Mouse (Mus musculus) midbrain, embryonic 15.5 days (tissue): ENCODE measurements around the gene Clec18a. TPM values are rescaled to one million over a fixed set of nuclear protein-coding genes. Genes with fewer than 3 reads are reported as not detected.

Source experiments
- ATAC-seq: fragments of 200-750 bp; cut with Nextera tagmentation; replicated peaks from 2 replicates; pipeline ENCODE4 v1.8.0; 2017; ENCODE audit warnings: moderate TSS enrichment
- H3K27ac ChIP-seq: fragments of 300-500 bp; sonication (generic); 2 replicates; pipeline ENCODE4 v1.5.1; 2015; ENCODE audit warnings: mild to moderate bottlenecking, inconsistent platforms
- H3K27me3 ChIP-seq: fragments of 300-500 bp; sonication (generic); replicated peaks from 2 replicates; pipeline ENCODE4 v1.6.1; 2015; ENCODE audit warnings: inconsistent platforms
- H3K36me3 ChIP-seq: fragments of 300-500 bp; sonication (generic); replicated peaks from 2 replicates; pipeline ENCODE4 v1.6.1; 2015; ENCODE audit warnings: inconsistent platforms
- H3K4me1 ChIP-seq: fragments of 300-500 bp; sonication (generic); 2 replicates; pipeline ENCODE4 v1.6.1; 2015; ENCODE audit warnings: inconsistent platforms
- H3K4me2 ChIP-seq: fragments of 300-500 bp; sonication (generic); 2 replicates; pipeline ENCODE4 v1.6.1; 2015; ENCODE audit warnings: inconsistent platforms, mild to moderate bottlenecking, moderate library complexity
- H3K4me3 ChIP-seq: fragments of 300-500 bp; sonication (generic); 2 replicates; pipeline ENCODE4 v1.5.1; 2015; ENCODE audit warnings: mild to moderate bottlenecking, inconsistent platforms
- H3K9ac ChIP-seq: fragments of 300-500 bp; sonication (generic); 2 replicates; pipeline ENCODE4 v1.6.1; 2015; ENCODE audit warnings: mild to moderate bottlenecking, inconsistent platforms
- H3K9me3 ChIP-seq: fragments of 300-500 bp; sonication (generic); 2 replicates; pipeline ENCODE4 v1.6.1; 2016; ENCODE audit warnings: inconsistent platforms
- WGBS: fragments of 180-500 bp; shearing (Covaris S2); methylation state at CpG from one replicate; pipeline ENCODE4 v1.1.7; 2015; ENCODE audit warnings: mixed read lengths; 5-methylcytosine and 5-hydroxymethylcytosine counted together
- polyA plus RNA-seq: library from polyadenylated mRNA; unstranded; fragments of >200 nt; fragmentation: Nextera tagmentation; extraction: Ambion mirVana; gene quantifications from 2 replicates; pipeline ENCODE4 v1.2.1, GENCODE M21; 2015

Gene Clec18a
- polyA plus RNA-seq, 1 experiment from 2014 or later: 0.53 TPM

GRCm38 (mm10) chr8:111053827-111054518 lies 38.3 kb downstream of the Clec18a start:
- peaks cover 12% of the 10 kb centered on the region for H3K4me1 ChIP-seq
- no peak overlapping the region for H3K4me3 ChIP-seq
- H3K4me2 ChIP-seq: no peak overlapping the region
- 95% methylated on average over 12 of the region's 12 CpGs for WGBS
- H3K9me3 ChIP-seq: no peaks in the 10 kb centered on the region
- no peak for ATAC-seq
- H3K9ac ChIP-seq: no peak overlapping the region
- H3K27me3 ChIP-seq: no peaks in the 10 kb centered on the region
- no peak overlapping the region for H3K27ac ChIP-seq
- peaks cover 62% of the 10 kb centered on the region for H3K36me3 ChIP-seq

- Histone ChIP-seq H3K9ac (no peak overlapping the region), H3K4me1 (no peaks in the 10 kb centered on the region), H3K27me3 (no peaks in the 10 kb centered on the region), H3K9me3 (no peaks in the 10 kb centered on the region), H3K4me2 (no peak overlapping the region), H3K27ac (no peak overlapping the region), H3K4me3 (no peak overlapping the region), H3K36me3 (peaks cover 93% of the 10 kb centered on the region)
- ATAC-seq: no peak
- 95% methylated on average over 7 of the region's 7 CpGs for WGBS
These were observed 43.1 kb downstream of the Clec18a start for GRCm38 (mm10) chr8:111049106-111049505.

GRCm38 (mm10) chr8:111048694-111049093 lies 43.5 kb downstream of the Clec18a start:
- Histone ChIP-seq H3K9me3 (no peaks in the 10 kb centered on the region), H3K9ac (no peak overlapping the region), H3K27ac (no peak overlapping the region), H3K36me3 (peaks cover 91% of the 10 kb centered on the region), H3K27me3 (no peaks in the 10 kb centered on the region), H3K4me3 (no peak overlapping the region), H3K4me2 (no peak overlapping the region), H3K4me1 (no peaks in the 10 kb centered on the region)
- 99% methylated on average over 2 of the region's 2 CpGs for WGBS
- ATAC-seq: no peak

GRCm38 (mm10) chr8:111044003-111044734 lies 48.1 kb downstream of the Clec18a start:
- 47% methylated on average over 2 of the region's 2 CpGs for WGBS
- H3K36me3 ChIP-seq: peaks cover 87% of the 10 kb centered on the region
- no peaks in the 10 kb centered on the region for H3K27me3 ChIP-seq
- H3K9me3 ChIP-seq: no peaks in the 10 kb centered on the region
- no peaks in the 10 kb centered on the region for H3K4me1 ChIP-seq
- no peak for ATAC-seq
- H3K9ac ChIP-seq: no peak overlapping the region
- H3K4me3 ChIP-seq: no peak overlapping the region
- H3K27ac ChIP-seq: no peak overlapping the region
- H3K4me2 ChIP-seq: no peak overlapping the region

GRCm38 (mm10) chr8:111042546-111042945 lies 49.7 kb downstream of the Clec18a start:
- H3K4me1 ChIP-seq: no peaks in the 10 kb centered on the region
- H3K4me3 ChIP-seq: no peak overlapping the region
- H3K27ac ChIP-seq: no peak overlapping the region
- no peak overlapping the region for H3K4me2 ChIP-seq
- no peak for ATAC-seq
- H3K27me3 ChIP-seq: no peaks in the 10 kb centered on the region
- H3K9me3 ChIP-seq: no peaks in the 10 kb centered on the region
- no peak overlapping the region for H3K9ac ChIP-seq
- H3K36me3 ChIP-seq: peaks cover 71% of the 10 kb centered on the region
- WGBS: 96% methylated on average over 19 of the region's 19 CpGs

GRCm38 (mm10) chr8:111036591-111036990 lies 55.6 kb downstream of the Clec18a start:
- H3K36me3 ChIP-seq: peaks cover 16% of the 10 kb centered on the region

GRCm38 (mm10) chr8:111034276-111034675 lies 58.0 kb downstream of the Clec18a start:
- peak overlapping the region; percentile 78 for H3K9ac ChIP-seq
- no peak; the same call in 1 of the 2 replicates for ATAC-seq
- peak overlapping the region; percentile 65 for H3K4me2 ChIP-seq
- H3K36me3 ChIP-seq: no peaks in the 10 kb centered on the region; the same call in 1 of the 2 replicates
- 22% methylated on average over 12 of the region's 12 CpGs for WGBS
- H3K4me1 ChIP-seq: peaks cover 18% of the 10 kb centered on the region
- peaks cover 9% of the 10 kb centered on the region; the same call in 1 of the 2 replicates for H3K27me3 ChIP-seq
- no peaks in the 10 kb centered on the region for H3K9me3 ChIP-seq
- peak overlapping the region; percentile 79 for H3K4me3 ChIP-seq
- H3K27ac ChIP-seq: peak overlapping the region; percentile 90

More at GRCm38 (mm10) chr8:111036591-111036990, 55.6 kb downstream of the Clec18a start:
- H3K4me1 ChIP-seq: peaks cover 18% of the 10 kb centered on the region
- no peak overlapping the region for H3K4me3 ChIP-seq
- no peak for ATAC-seq
- no peak overlapping the region for H3K4me2 ChIP-seq
- peaks cover under 1% of the 10 kb centered on the region; the same call in 1 of the 2 replicates for H3K27me3 ChIP-seq
- no peaks in the 10 kb centered on the region for H3K9me3 ChIP-seq
- WGBS: 94% methylated on average over 15 of the region's 15 CpGs
- H3K27ac ChIP-seq: no peak overlapping the region
- no peak overlapping the region for H3K9ac ChIP-seq

GRCm38 (mm10) chr8:111033482-111034215 lies 58.6 kb downstream of the Clec18a start:
- Histone ChIP-seq H3K4me3 (peak overlapping the region; percentile 79), H3K4me2 (peak overlapping the region; percentile 65), H3K9ac (peak overlapping the region; percentile 78), H3K36me3 (no peaks in the 10 kb centered on the region; the same call in 1 of the 2 replicates), H3K9me3 (no peaks in the 10 kb centered on the region), H3K27me3 (peaks cover 9% of the 10 kb centered on the region; the same call in 1 of the 2 replicates), H3K4me1 (peaks cover 18% of the 10 kb centered on the region), H3K27ac (peak overlapping the region; percentile 90)
- WGBS: 7% methylated on average over 36 of the region's 37 CpGs
- ATAC-seq: peak; percentile 99

GRCm38 (mm10) chr8:111032916-111033315 lies 59.3 kb downstream of the Clec18a start, which contains the start of gene Aars:
TSS of gene Aars (plus strand) at chr8:111033144.
- WGBS: 94% methylated on average over 7 of the region's 7 CpGs

GRCm38 (mm10) chr8:111031572-111031971 lies 60.7 kb downstream of the Clec18a start, which contains the start of gene Ddx19b:
TSS of gene Ddx19b (minus strand) at chr8:111031751.
- H3K4me2 ChIP-seq: no peak within 1 kb of the TSS
- no peak for ATAC-seq
- no peak within 1 kb of the TSS for H3K27ac ChIP-seq
- no peak within 1 kb of the TSS for H3K4me3 ChIP-seq
- H3K27me3 ChIP-seq: peaks cover 9% of the 10 kb centered on the region; the same call in 1 of the 2 replicates
- no peak within 1 kb of the TSS for H3K9ac ChIP-seq
- no peaks in the 10 kb centered on the region for H3K9me3 ChIP-seq
- H3K36me3 ChIP-seq: no peaks in the 10 kb centered on the region
- peaks cover 27% of the 10 kb centered on the region for H3K4me1 ChIP-seq
- 94% methylated on average over 19 of the region's 19 CpGs for WGBS

More at GRCm38 (mm10) chr8:111032916-111033315, 59.3 kb downstream of the Clec18a start, which contains the start of gene Aars:
- Histone ChIP-seq H3K4me3 (peak within 1 kb of the TSS; percentile 79), H3K27ac (peak within 1 kb of the TSS; percentile 90), H3K27me3 (peaks cover 9% of the 10 kb centered on the region; the same call in 1 of the 2 replicates), H3K9me3 (no peaks in the 10 kb centered on the region), H3K4me1 (peaks cover 23% of the 10 kb centered on the region), H3K4me2 (peak within 1 kb of the TSS; percentile 65), H3K9ac (peak within 1 kb of the TSS; percentile 78), H3K36me3 (no peaks in the 10 kb centered on the region; the same call in 1 of the 2 replicates)
- ATAC-seq: no peak

GRCm38 (mm10) chr8:111030045-111030444 lies 62.2 kb downstream of the Clec18a start:
- 84% methylated on average over 6 of the region's 6 CpGs for WGBS

More at GRCm38 (mm10) chr8:111030045-111030444, 62.2 kb downstream of the Clec18a start:
- Histone ChIP-seq H3K9ac (no peak overlapping the region), H3K27me3 (peaks cover 9% of the 10 kb centered on the region; the same call in 1 of the 2 replicates), H3K4me3 (no peak overlapping the region), H3K36me3 (no peaks in the 10 kb centered on the region), H3K4me1 (peaks cover 18% of the 10 kb centered on the region), H3K9me3 (no peaks in the 10 kb centered on the region), H3K4me2 (no peak overlapping the region), H3K27ac (no peak overlapping the region)
- ATAC-seq: no peak
